Mouse (Mus musculus) heart, embryonic 11.5 days (tissue): ENCODE data around the gene Fxyd1. TPM values are rescaled to one million over a fixed set of nuclear protein-coding genes. Genes with fewer than 3 reads are reported as not detected.

Experiments
- ATAC-seq: fragments of 200-750 bp; cut with Nextera tagmentation; replicated peaks from 2 replicates; pipeline ENCODE4 v1.8.0; 2017; ENCODE audit warnings: moderate library complexity; ENCODE audit not compliant: insufficient number of reproducible peaks, low FRiP score, low TSS enrichment
- H3K27ac ChIP-seq: fragments of 300-500 bp; sonication (generic); 2 replicates; pipeline ENCODE4 v1.5.1; 2014; ENCODE audit warnings: mild to moderate bottlenecking, low read depth, low read length
- H3K27me3 ChIP-seq: fragments of 300-500 bp; sonication (generic); 2 replicates; pipeline ENCODE4 v1.6.1; 2014; ENCODE audit warnings: mild to moderate bottlenecking, low read length, mixed read lengths; ENCODE audit not compliant: control insufficient read depth, insufficient read depth
- H3K36me3 ChIP-seq: fragments of 300-500 bp; sonication (generic); 2 replicates; pipeline ENCODE4 v1.6.1; 2014; ENCODE audit warnings: mild to moderate bottlenecking, low read length, moderate library complexity, mixed read lengths; ENCODE audit not compliant: control insufficient read depth, insufficient read depth
- H3K4me1 ChIP-seq: fragments of 300-500 bp; sonication (generic); 2 replicates; pipeline ENCODE4 v1.6.1; 2014; ENCODE audit warnings: low read length; ENCODE audit not compliant: control insufficient read depth, insufficient read depth
- H3K4me2 ChIP-seq: fragments of 300-500 bp; sonication (generic); 2 replicates; pipeline ENCODE4 v1.6.1; 2014; ENCODE audit warnings: mild to moderate bottlenecking, moderate library complexity
- H3K4me3 ChIP-seq: fragments of 300-500 bp; sonication (generic); 2 replicates; pipeline ENCODE4 v1.5.1; 2014; ENCODE audit warnings: low read depth, low read length
- H3K9ac ChIP-seq: fragments of 300-500 bp; sonication (generic); 2 replicates; pipeline ENCODE4 v1.6.1; 2014; ENCODE audit warnings: mild to moderate bottlenecking, low read depth, low read length, moderate library complexity
- H3K9me3 ChIP-seq: fragments of 300-500 bp; sonication (generic); replicated peaks from 2 replicates; pipeline ENCODE4 v1.6.1; 2016; ENCODE audit warnings: low read length; ENCODE audit not compliant: control insufficient read depth
- WGBS: fragments of 180-500 bp; shearing (Covaris S2); extraction: QIAGEN DNeasy Blood & Tissue Kit; methylation state at CpG from one replicate; pipeline ENCODE4 v1.1.7; 2014; ENCODE audit not compliant: insufficient replicate concordance; 5-methylcytosine and 5-hydroxymethylcytosine counted together
- polyA plus RNA-seq: library from polyadenylated mRNA; unstranded; fragments of >200 nt; fragmentation: Nextera tagmentation; extraction: Ambion mirVana; gene quantifications from 2 replicates; pipeline ENCODE4 v1.2.1, GENCODE M21; 2014

Fxyd1 gene
- polyA plus RNA-seq, 1 experiment from 2014 or later, result 566 TPM

- H3K4me1 ChIP-seq, result peaks cover 8% of the 10 kb centered on the region; the same call in 1 of the 2 replicates
- no peak overlapping the region for H3K4me2 ChIP-seq
- H3K27ac ChIP-seq, result no peak overlapping the region
- WGBS, result 59% methylated on average over 11 of the region's 11 CpGs
- ATAC-seq, result no peak
- H3K4me3 ChIP-seq, result no peak overlapping the region
- H3K36me3 ChIP-seq, result no peaks in the 10 kb centered on the region
- no peaks in the 10 kb centered on the region for H3K9me3 ChIP-seq
- no peak overlapping the region for H3K9ac ChIP-seq
- H3K27me3 ChIP-seq, result no peaks in the 10 kb centered on the region
These were observed 3.1 kb upstream of the Fxyd1 start for GRCm38 (mm10) chr7:31059919-31060620.

- ATAC-seq, result peak; percentile 23; the same call in 1 of the 2 replicates
- WGBS, result 0% methylated on average over 2 of the region's 2 CpGs
- no peaks in the 10 kb centered on the region for H3K27me3 ChIP-seq
- no peak within 1 kb of the TSS for H3K27ac ChIP-seq
- H3K9me3 ChIP-seq, result no peaks in the 10 kb centered on the region
- H3K9ac ChIP-seq, result no peak within 1 kb of the TSS
- H3K4me1 ChIP-seq, result peaks cover 8% of the 10 kb centered on the region; the same call in 1 of the 2 replicates
- H3K4me3 ChIP-seq, result no peak within 1 kb of the TSS
- H3K36me3 ChIP-seq, result no peaks in the 10 kb centered on the region
- H3K4me2 ChIP-seq, result no peak within 1 kb of the TSS
These were observed 2.1 kb upstream of the Fxyd1 start, which contains the start of gene Lgi4 for GRCm38 (mm10) chr7:31059108-31059507. Lgi4 (plus strand) TSS chr7:31059342.

DNA sequence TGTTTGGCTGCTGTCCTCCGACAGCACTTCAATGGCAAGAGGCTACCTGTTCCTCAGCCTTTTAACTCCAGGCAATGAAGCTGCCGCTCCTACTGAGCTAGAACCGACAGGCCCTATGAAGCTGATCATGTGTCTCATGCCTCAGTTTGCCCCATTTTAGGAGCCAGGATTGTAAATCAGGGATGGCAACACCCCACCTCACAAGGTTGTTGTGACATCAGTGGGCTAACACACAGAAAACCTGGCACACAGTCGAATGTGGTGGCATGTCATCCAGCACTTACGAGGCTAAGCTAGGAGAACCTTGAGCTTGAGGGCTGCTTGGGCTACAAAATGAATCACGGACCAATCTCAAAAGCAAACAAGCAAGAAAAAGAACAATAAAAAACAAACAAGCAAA is 1.2 kb upstream of the Fxyd1 start:
- Histone ChIP-seq H3K4me2 (no peak overlapping the region), H3K36me3 (no peaks in the 10 kb centered on the region), H3K9me3 (no peaks in the 10 kb centered on the region), H3K4me1 (peaks cover 11% of the 10 kb centered on the region), H3K9ac (no peak overlapping the region), H3K27ac (no peak overlapping the region), H3K27me3 (no peaks in the 10 kb centered on the region), H3K4me3 (no peak overlapping the region)
- ATAC-seq, result no peak
- 76% methylated on average over 6 of the region's 6 CpGs for WGBS

DNA sequence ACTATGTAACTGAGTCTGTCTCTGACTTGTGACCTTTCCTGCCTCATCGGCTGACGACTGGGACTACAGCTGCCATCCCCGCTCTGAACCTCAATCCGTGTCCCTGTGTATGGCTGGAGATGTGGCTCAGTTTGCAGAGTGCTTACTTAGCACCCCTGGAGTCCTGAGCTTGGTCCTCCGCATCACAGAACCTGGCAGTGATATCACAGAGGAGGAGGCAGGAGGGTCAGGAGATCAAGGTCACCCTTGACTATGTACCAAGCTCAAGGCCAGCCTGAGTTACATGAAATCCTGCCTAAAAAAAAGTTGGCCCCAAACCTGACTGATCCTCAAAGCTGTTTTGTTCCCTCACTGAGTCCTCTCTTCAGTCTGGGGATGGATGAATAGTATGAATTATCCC is 731 bp upstream of the Fxyd1 start:
- Histone ChIP-seq H3K9ac (no peak overlapping the region), H3K4me3 (no peak overlapping the region), H3K27ac (no peak overlapping the region), H3K27me3 (peaks cover 2% of the 10 kb centered on the region; the same call in 1 of the 2 replicates), H3K9me3 (no peaks in the 10 kb centered on the region), H3K36me3 (no peaks in the 10 kb centered on the region), H3K4me2 (no peak overlapping the region), H3K4me1 (peaks cover 15% of the 10 kb centered on the region)
- ATAC-seq, result no peak
- WGBS, result 65% methylated on average over 5 of the region's 5 CpGs

DNA sequence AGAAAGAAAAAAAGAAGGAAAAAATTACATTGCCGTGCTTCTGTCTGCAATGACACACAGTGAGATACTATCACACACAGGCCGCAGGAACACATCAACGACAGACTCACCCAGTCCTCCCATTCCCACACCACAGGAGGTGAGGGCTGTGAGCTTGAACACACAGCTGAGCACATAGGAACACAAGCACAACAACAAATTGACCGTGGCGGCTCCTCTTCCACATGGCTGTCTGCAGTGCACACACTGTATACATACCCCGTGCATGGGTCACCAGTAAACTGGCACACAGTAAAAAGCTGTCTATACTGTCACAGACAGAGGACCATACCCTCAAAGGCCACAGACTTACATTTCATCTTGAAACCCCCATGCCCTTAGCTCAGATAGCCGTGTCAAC is 551 bp downstream of the Fxyd1 start:
- 70% methylated on average over 7 of the region's 7 CpGs for WGBS
- H3K4me1 ChIP-seq, result peaks cover 24% of the 10 kb centered on the region
- peak overlapping the region; percentile 95; the same call in 1 of the 2 replicates for H3K27ac ChIP-seq
- no peak overlapping the region for H3K4me3 ChIP-seq
- no peak overlapping the region; the same call in 1 of the 2 replicates for H3K9ac ChIP-seq
- no peak overlapping the region for H3K4me2 ChIP-seq
- ATAC-seq, result no peak
- peaks cover 14% of the 10 kb centered on the region for H3K27me3 ChIP-seq
- no peaks in the 10 kb centered on the region for H3K9me3 ChIP-seq
- no peaks in the 10 kb centered on the region for H3K36me3 ChIP-seq

GRCm38 (mm10) chr7:31055883-31056282 is 1.1 kb downstream of the Fxyd1 start:
- Histone ChIP-seq H3K4me2 (peak overlapping the region; percentile 58), H3K9ac (peak overlapping the region; percentile 67; the same call in 1 of the 2 replicates), H3K4me1 (peaks cover 29% of the 10 kb centered on the region), H3K4me3 (no peak overlapping the region), H3K9me3 (no peaks in the 10 kb centered on the region), H3K27ac (peak overlapping the region; percentile 95), H3K27me3 (peaks cover 20% of the 10 kb centered on the region), H3K36me3 (no peaks in the 10 kb centered on the region)
- ATAC-seq, result no peak
- 22% methylated on average over 3 of the region's 4 CpGs for WGBS

DNA sequence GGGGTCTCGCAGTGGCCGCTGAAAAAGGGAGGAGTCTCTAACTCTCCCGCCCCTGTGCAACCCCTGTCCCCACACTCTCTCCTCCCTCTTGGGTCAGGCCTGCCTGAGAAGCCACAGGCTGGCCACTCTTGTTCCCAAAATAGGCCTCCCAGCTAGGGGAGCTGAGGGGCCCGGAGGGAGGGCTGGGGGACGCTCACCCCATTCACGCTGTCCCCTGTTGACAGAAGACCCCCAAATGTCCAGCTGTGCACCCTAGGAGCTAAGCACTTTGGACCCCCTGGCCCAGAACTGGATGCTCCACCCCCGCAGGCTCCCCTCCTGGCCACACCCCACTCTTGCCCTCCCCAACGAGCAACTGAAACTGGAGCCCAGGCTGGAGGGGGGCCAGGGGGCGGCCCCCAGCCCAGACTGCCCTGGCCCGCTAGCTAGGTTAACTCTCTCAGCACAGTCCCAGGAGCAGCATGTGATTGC is 1.6 kb downstream of the Fxyd1 start:
- Histone ChIP-seq H3K36me3 (no peaks in the 10 kb centered on the region), H3K27me3 (peaks cover 25% of the 10 kb centered on the region), H3K27ac (peak overlapping the region; percentile 95), H3K9ac (peak overlapping the region; percentile 67), H3K9me3 (no peaks in the 10 kb centered on the region), H3K4me2 (peak overlapping the region; percentile 58), H3K4me1 (peaks cover 32% of the 10 kb centered on the region), H3K4me3 (peak overlapping the region; percentile 43)
- WGBS, result 9% methylated on average over 10 of the region's 10 CpGs
- peak; percentile 64 for ATAC-seq

- peaks cover 36% of the 10 kb centered on the region for H3K4me1 ChIP-seq
- WGBS, result 26% methylated on average over 11 of the region's 11 CpGs
These were observed 2.2 kb downstream of the Fxyd1 start for GRCm38 (mm10) chr7:31054661-31055320.

More at GRCm38 (mm10) chr7:31054661-31055320, 2.2 kb downstream of the Fxyd1 start:
- peak overlapping the region; percentile 67 for H3K9ac ChIP-seq
- 0 out of 2 replicates have a peak, but pooled peaks have one; percentile 8 for ATAC-seq
- no peaks in the 10 kb centered on the region for H3K9me3 ChIP-seq
- peak overlapping the region; percentile 43 for H3K4me3 ChIP-seq
- H3K27me3 ChIP-seq, result peaks cover 31% of the 10 kb centered on the region
- H3K27ac ChIP-seq, result peak overlapping the region; percentile 95
- H3K4me2 ChIP-seq, result peak overlapping the region; percentile 58
- H3K36me3 ChIP-seq, result no peaks in the 10 kb centered on the region
